Mouse (Mus musculus) lung, embryonic 16.5 days (tissue): ENCODE data around the gene Spag6. TPM values are rescaled to one million over a fixed set of nuclear protein-coding genes. Genes with fewer than 3 reads are reported as not detected.

Experiments
- ATAC-seq: fragments of 200-750 bp; cut with Nextera tagmentation; 2 replicates; pipeline ENCODE4 v1.8.0; 2017; ENCODE audit warnings: low read depth, mild to moderate bottlenecking, moderate library complexity
- H3K27ac ChIP-seq: fragments of 300-500 bp; sonication (generic); 2 replicates; pipeline ENCODE4 v1.5.1; 2014; ENCODE audit warnings: mild to moderate bottlenecking, control low read depth, low read length
- H3K27me3 ChIP-seq: fragments of 300-500 bp; sonication (generic); 2 replicates; pipeline ENCODE4 v1.6.1; 2014; ENCODE audit warnings: low read depth, low read length, mixed read lengths; ENCODE audit not compliant: control insufficient read depth, insufficient read depth
- H3K36me3 ChIP-seq: fragments of 300-500 bp; sonication (generic); 2 replicates; pipeline ENCODE4 v1.6.1; 2014; ENCODE audit warnings: low read length; ENCODE audit not compliant: control insufficient read depth, insufficient read depth
- H3K4me1 ChIP-seq: fragments of 300-500 bp; sonication (generic); replicated peaks from 2 replicates; pipeline ENCODE4 v1.6.1; 2014; ENCODE audit warnings: low read length, mixed read lengths; ENCODE audit not compliant: control insufficient read depth, insufficient read depth
- H3K4me2 ChIP-seq: fragments of 300-500 bp; sonication (generic); 2 replicates; pipeline ENCODE4 v1.6.1; 2014; ENCODE audit warnings: low read depth, low read length, control low read depth
- H3K4me3 ChIP-seq: fragments of 300-500 bp; sonication (generic); 2 replicates; pipeline ENCODE4 v1.5.1; 2014; ENCODE audit warnings: mild to moderate bottlenecking, low read length, control low read depth
- H3K9ac ChIP-seq: fragments of 300-500 bp; sonication (generic); 2 replicates; pipeline ENCODE4 v1.6.1; 2014; ENCODE audit warnings: low read length, control low read depth
- H3K9me3 ChIP-seq: fragments of 300-500 bp; sonication (generic); 2 replicates; pipeline ENCODE4 v1.6.1; 2016; ENCODE audit warnings: low read length; ENCODE audit not compliant: control insufficient read depth
- WGBS: fragments of 180-500 bp; shearing (Covaris S2); extraction: QIAGEN DNeasy Blood & Tissue Kit; methylation state at CpG from one replicate; pipeline ENCODE4 v1.1.7; 2014; 5-methylcytosine and 5-hydroxymethylcytosine counted together
- polyA plus RNA-seq: library from polyadenylated mRNA; unstranded; fragments of >200 nt; fragmentation: Nextera tagmentation; extraction: Ambion mirVana; gene quantifications from 2 replicates; pipeline ENCODE4 v1.2.1, GENCODE M21; 2015

Gene Spag6
- polyA plus RNA-seq, 1 experiment from 2014 or later = 0.15 TPM

GRCm38 (mm10) chr2:18675681-18676456, 18.0 kb upstream of the Spag6 start:
- 31% methylated on average over 23 of the region's 42 CpGs for WGBS
- peak overlapping the region; percentile 84 for H3K4me3 ChIP-seq
- H3K9me3 ChIP-seq = no peaks in the 10 kb centered on the region
- H3K4me2 ChIP-seq = peak overlapping the region; percentile 87
- peaks cover 5% of the 10 kb centered on the region for H3K27me3 ChIP-seq
- H3K27ac ChIP-seq = peak overlapping the region; percentile 94
- H3K4me1 ChIP-seq = peaks cover 16% of the 10 kb centered on the region
- ATAC-seq = no peak
- no peaks in the 10 kb centered on the region for H3K36me3 ChIP-seq
- H3K9ac ChIP-seq = peak overlapping the region; percentile 94

GRCm38 (mm10) chr2:18676457-18676935, 17.3 kb upstream of the Spag6 start:
- ATAC-seq = peak; percentile 90
- no peaks in the 10 kb centered on the region for H3K9me3 ChIP-seq
- H3K36me3 ChIP-seq = no peaks in the 10 kb centered on the region
- peaks cover 21% of the 10 kb centered on the region for H3K4me1 ChIP-seq
- WGBS = 0% methylated on average over 22 of the region's 64 CpGs
- H3K4me2 ChIP-seq = peak overlapping the region; percentile 87
- peak overlapping the region; percentile 94 for H3K27ac ChIP-seq
- peaks cover 5% of the 10 kb centered on the region for H3K27me3 ChIP-seq
- peak overlapping the region; percentile 84 for H3K4me3 ChIP-seq
- H3K9ac ChIP-seq = peak overlapping the region; percentile 94

GRCm38 (mm10) chr2:18676936-18677491, 16.8 kb upstream of the Spag6 start, which contains the start of gene Bmi1:
Gene Bmi1 (plus strand): TSS chr2:18677018.
- under 1% methylated on average over 49 of the region's 77 CpGs for WGBS

GRCm38 (mm10) chr2:18677631-18678471, 16.0 kb upstream of the Spag6 start:
- peaks cover 21% of the 10 kb centered on the region for H3K4me1 ChIP-seq
- H3K27me3 ChIP-seq = peaks cover 5% of the 10 kb centered on the region
- peak overlapping the region; percentile 87 for H3K4me2 ChIP-seq
- H3K36me3 ChIP-seq = no peaks in the 10 kb centered on the region
- peak overlapping the region; percentile 84 for H3K4me3 ChIP-seq
- H3K9me3 ChIP-seq = no peaks in the 10 kb centered on the region
- no peak; the same call in 1 of the 2 replicates for ATAC-seq
- H3K9ac ChIP-seq = peak overlapping the region; percentile 94
- under 1% methylated on average over 37 of the region's 55 CpGs for WGBS
- no peak overlapping the region for H3K27ac ChIP-seq

More at GRCm38 (mm10) chr2:18676936-18677491, 16.8 kb upstream of the Spag6 start, which contains the start of gene Bmi1:
- H3K4me1 ChIP-seq = peaks cover 21% of the 10 kb centered on the region
- ATAC-seq = peak; percentile 71
- H3K27ac ChIP-seq = peak within 1 kb of the TSS; percentile 94
- peak within 1 kb of the TSS; percentile 94 for H3K9ac ChIP-seq
- no peaks in the 10 kb centered on the region for H3K9me3 ChIP-seq
- no peaks in the 10 kb centered on the region for H3K36me3 ChIP-seq
- peaks cover 5% of the 10 kb centered on the region for H3K27me3 ChIP-seq
- H3K4me2 ChIP-seq = peak within 1 kb of the TSS; percentile 87
- H3K4me3 ChIP-seq = peak within 1 kb of the TSS; percentile 84

- Histone ChIP-seq H3K4me3 (no peak overlapping the region), H3K9ac (no peak overlapping the region), H3K4me1 (peaks cover 15% of the 10 kb centered on the region), H3K27me3 (peaks cover 5% of the 10 kb centered on the region), H3K9me3 (no peaks in the 10 kb centered on the region), H3K27ac (no peak overlapping the region), H3K36me3 (peaks cover 3% of the 10 kb centered on the region; the same call in 1 of the 2 replicates), H3K4me2 (no peak overlapping the region)
- no peak for ATAC-seq
- WGBS = 84% methylated on average over 2 of the region's 2 CpGs
Observed at GRCm38 (mm10) chr2:18679701-18680100, 14.1 kb upstream of the Spag6 start.

GRCm38 (mm10) chr2:18680501-18680900, 13.3 kb upstream of the Spag6 start:
- WGBS = 1% methylated on average over 4 of the region's 4 CpGs
- H3K4me1 ChIP-seq = peaks cover 15% of the 10 kb centered on the region
- peaks cover 3% of the 10 kb centered on the region; the same call in 1 of the 2 replicates for H3K36me3 ChIP-seq
- H3K27ac ChIP-seq = no peak overlapping the region
- peak overlapping the region; percentile 52 for H3K4me3 ChIP-seq
- no peaks in the 10 kb centered on the region for H3K9me3 ChIP-seq
- H3K9ac ChIP-seq = peak overlapping the region; percentile 58
- no peak for ATAC-seq
- peak overlapping the region; percentile 87 for H3K4me2 ChIP-seq
- H3K27me3 ChIP-seq = peaks cover 5% of the 10 kb centered on the region

- Histone ChIP-seq H3K36me3 (peaks cover 3% of the 10 kb centered on the region; the same call in 1 of the 2 replicates), H3K27me3 (peaks cover 5% of the 10 kb centered on the region), H3K9ac (peak overlapping the region; percentile 58), H3K4me3 (peak overlapping the region; percentile 52), H3K27ac (no peak overlapping the region), H3K4me2 (peak overlapping the region; percentile 87), H3K4me1 (peaks cover 12% of the 10 kb centered on the region), H3K9me3 (no peaks in the 10 kb centered on the region)
- peak; percentile 11 for ATAC-seq
- 2% methylated on average over 28 of the region's 29 CpGs for WGBS
Observed at GRCm38 (mm10) chr2:18680961-18681360, 12.9 kb upstream of the Spag6 start.

- 82% methylated on average over 5 of the region's 5 CpGs for WGBS
- H3K9ac ChIP-seq = no peak overlapping the region
- 0 out of 2 replicates have a peak, but pooled peaks cover 4% of the 10 kb centered on the region for H3K9me3 ChIP-seq
- H3K4me1 ChIP-seq = peaks cover 17% of the 10 kb centered on the region
- H3K36me3 ChIP-seq = peaks cover 3% of the 10 kb centered on the region; the same call in 1 of the 2 replicates
- H3K4me3 ChIP-seq = no peak overlapping the region
- ATAC-seq = no peak
- no peak overlapping the region for H3K27ac ChIP-seq
- peaks cover 25% of the 10 kb centered on the region for H3K27me3 ChIP-seq
- H3K4me2 ChIP-seq = no peak overlapping the region
Observed at GRCm38 (mm10) chr2:18684062-18684461, 9.8 kb upstream of the Spag6 start.
